Mouse (Mus musculus) gastrocnemius, adult 2 months (tissue): ENCODE results near the gene Tmem110. TPM values are rescaled to one million over a fixed set of nuclear protein-coding genes. Genes with fewer than 3 reads are reported as not detected.
A peak's percentile ranks its signal among the peaks of the same experiment; 100 is the strongest.

ENCODE experiments used
- DNase-seq: peaks from one replicate; pipeline ENCODE4 v3.0.0; 2022
- H3K27ac ChIP-seq: fragments of 200-600 bp; 2 replicates; pipeline ENCODE4 v1.8.1; 2022; ENCODE audit warnings: mild to moderate bottlenecking
- H3K4me3 ChIP-seq: fragments of 200-600 bp; 2 replicates; pipeline ENCODE4 v1.8.1; 2022; ENCODE audit warnings: mild to moderate bottlenecking, moderate library complexity
- CTCF ChIP-seq: fragments of 200-600 bp; IDR thresholded peaks from 2 replicates; pipeline ENCODE4 v1.8.1; 2022; ENCODE audit warnings: antibody characterized with exemption, mild to moderate bottlenecking, moderate library complexity
- intact Hi-C: fragments of 180-260 bp; cut with DNase I; formaldehyde crosslinking; loops from one replicate; pipeline ENCODE4 v1.15.1; 2025
- total RNA-seq, 2 experiments: library from RNA; stranded (reverse); gene quantifications; 2 replicates each; pipeline ENCODE4 v1.2.3; 2021

Tmem110 gene
- total RNA-seq, 2 experiments from 2014 or later = 6.2 to 12.6 TPM

GRCm38 (mm10) chr14:30880811-30881717 is 55.7 kb downstream of the Tmem110 start:
- DNase-seq = peak; percentile 85
- Histone ChIP-seq H3K27ac (peak overlapping the region; percentile 97), H3K4me3 (peak overlapping the region; percentile 73)
- intact Hi-C loops = loop anchor here (1.0 to 5.0 kb wide), 3 partner anchors 14 to 184 kb away; no protein-coding TSS in a partner anchor
- TF ChIP-seq CTCF = peak; percentile 91

GRCm38 (mm10) chr14:30881718-30882108 is 56.3 kb downstream of the Tmem110 start:
- DNase-seq = no peak
- intact Hi-C loops = loop anchor here (5.0 kb wide), 2 partner anchors 164 to 184 kb away; no protein-coding TSS in a partner anchor
- Histone ChIP-seq H3K27ac (peak overlapping the region; percentile 97), H3K4me3 (peak overlapping the region; percentile 73)
- TF ChIP-seq CTCF = peak; percentile 0; the same call in 1 of the 2 replicates

GRCm38 (mm10) chr14:30885298-30885697 is 59.9 kb downstream of the Tmem110 start:
- intact Hi-C loops = no loop called here
- no peak for DNase-seq
- Histone ChIP-seq H3K27ac (no peak overlapping the region), H3K4me3 (no peak overlapping the region)
- TF ChIP-seq CTCF = no peak

- DNase-seq = no peak
- TF ChIP-seq CTCF = no peak
- Histone ChIP-seq H3K27ac (0 out of 2 replicates have a peak within 1 kb of the TSS, but pooled peaks have one; percentile 68), H3K4me3 (no peak within 1 kb of the TSS)
- intact Hi-C loops = no loop called here
These were observed 60.8 kb downstream of the Tmem110 start, which contains the start of gene Itih4 for GRCm38 (mm10) chr14:30886204-30886603. TSS of gene Itih4 (plus strand) at chr14:30886476.

- peak; percentile 75 for DNase-seq
- intact Hi-C loops = no loop called here
- TF ChIP-seq CTCF = peak; percentile 53
- Histone ChIP-seq H3K4me3 (0 out of 2 replicates have a peak overlapping the region, but pooled peaks have one; percentile 9), H3K27ac (peak overlapping the region; percentile 68)
These were observed 62.9 kb downstream of the Tmem110 start for GRCm38 (mm10) chr14:30888271-30888732.

- TF ChIP-seq CTCF = no peak
- no peak overlapping the region for H3K27ac ChIP-seq
- H3K4me3 ChIP-seq = no peak overlapping the region
- no peak for DNase-seq
- intact Hi-C loops = no loop called here
These were observed 74.6 kb downstream of the Tmem110 start for GRCm38 (mm10) chr14:30899972-30900371.

GRCm38 (mm10) chr14:30902628-30903027 is 77.2 kb downstream of the Tmem110 start:
- TF ChIP-seq CTCF = no peak
- intact Hi-C loops = no loop called here
- Histone ChIP-seq H3K4me3 (no peak overlapping the region), H3K27ac (no peak overlapping the region)
- DNase-seq = no peak

- Histone ChIP-seq H3K27ac (no peak overlapping the region), H3K4me3 (no peak overlapping the region)
- intact Hi-C loops = no loop called here
- no peak for TF ChIP-seq CTCF
- DNase-seq = no peak
These were observed 77.6 kb downstream of the Tmem110 start for GRCm38 (mm10) chr14:30903036-30903435.

GRCm38 (mm10) chr14:30904307-30904706 is 78.9 kb downstream of the Tmem110 start:
- intact Hi-C loops = no loop called here
- no peak for DNase-seq
- TF ChIP-seq CTCF = no peak
- Histone ChIP-seq H3K27ac (no peak overlapping the region), H3K4me3 (no peak overlapping the region)

- DNase-seq = no peak
- H3K27ac ChIP-seq = no peak overlapping the region
- intact Hi-C loops = no loop called here
- H3K4me3 ChIP-seq = no peak overlapping the region
- no peak for TF ChIP-seq CTCF
These were observed 80.6 kb downstream of the Tmem110 start for GRCm38 (mm10) chr14:30906001-30906400.

GRCm38 (mm10) chr14:30907814-30908265 is 82.5 kb downstream of the Tmem110 start:
- no peak for TF ChIP-seq CTCF
- no peak for DNase-seq
- no peak overlapping the region for H3K4me3 ChIP-seq
- no peak overlapping the region for H3K27ac ChIP-seq
- intact Hi-C loops = no loop called here

GRCm38 (mm10) chr14:30911141-30911540 is 85.8 kb downstream of the Tmem110 start:
- DNase-seq = no peak
- TF ChIP-seq CTCF = no peak
- Histone ChIP-seq H3K27ac (no peak overlapping the region), H3K4me3 (no peak overlapping the region)
- intact Hi-C loops = no loop called here

- Histone ChIP-seq H3K4me3 (no peak overlapping the region), H3K27ac (no peak overlapping the region)
- intact Hi-C loops = no loop called here
- no peak for DNase-seq
- TF ChIP-seq CTCF = no peak
These were observed 87.3 kb downstream of the Tmem110 start for GRCm38 (mm10) chr14:30912641-30913040.
